Mouse (Mus musculus): Measurements from ENCODE around the gene Gabra4. TPM values are rescaled to one million over a fixed set of nuclear protein-coding genes. Genes with fewer than 3 reads are reported as not detected.

The Gabra4 gene
- 0.35 TPM for polyA plus RNA-seq (2017; shearing (Covaris generic))

DNA sequence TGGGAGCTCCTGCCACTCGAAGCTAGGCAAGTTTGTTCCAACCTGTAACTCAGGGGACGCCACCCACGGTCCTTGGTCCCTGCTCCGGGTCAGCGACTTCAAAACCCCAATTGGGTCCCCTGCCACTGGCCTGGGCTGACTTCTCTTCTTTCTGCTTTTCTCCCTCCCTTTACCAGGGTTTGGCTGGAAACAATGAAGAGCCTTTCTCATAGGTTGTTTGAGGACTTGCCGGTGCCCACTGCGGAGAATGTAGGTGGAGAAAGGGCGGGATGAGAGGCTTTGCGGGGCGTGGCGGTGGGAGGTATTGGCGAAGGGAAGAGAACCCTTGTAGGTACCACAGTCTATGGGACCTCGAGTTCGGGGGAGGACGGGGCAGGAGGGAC is at the start of gene Gabra4:
Gene Gabra4 (minus strand): TSS at position 194 of the 383 bp plus-strand sequence.

DNA sequence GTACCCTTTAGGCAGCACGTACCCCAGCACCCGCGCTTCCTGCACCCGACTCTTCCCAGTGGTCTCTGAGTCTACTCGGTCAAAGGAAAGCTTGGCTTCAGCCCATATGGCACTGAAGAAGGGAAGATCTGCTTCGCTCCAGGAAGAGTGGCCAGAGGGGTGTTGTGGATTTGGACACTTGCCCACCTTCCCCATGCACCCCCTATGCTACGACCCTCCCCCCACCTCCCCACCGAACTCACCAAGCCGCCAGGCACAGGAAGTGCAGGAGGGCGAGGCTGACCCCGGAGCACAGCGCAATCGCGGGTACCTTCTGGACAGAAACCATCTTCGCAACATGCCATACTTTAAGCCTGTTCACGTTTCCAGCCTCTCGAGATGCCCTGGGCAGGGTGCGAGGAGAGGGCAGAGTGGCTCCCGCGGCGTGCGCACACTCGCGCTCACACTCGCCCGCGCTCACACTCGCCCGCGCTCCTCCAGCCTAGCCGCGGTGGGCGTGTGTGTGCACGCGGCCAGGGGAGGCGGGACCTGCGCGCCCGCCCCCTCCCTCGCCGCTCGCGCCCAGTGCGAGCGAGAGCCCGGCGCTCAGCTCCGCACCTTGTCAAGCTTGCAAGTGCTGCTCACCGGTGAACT is 510 bp downstream of the Gabra4 start, which contains the start of gene Gabrb1:
Gene Gabrb1 (plus strand): TSS at position 632 of the 633 bp plus-strand sequence.

DNA sequence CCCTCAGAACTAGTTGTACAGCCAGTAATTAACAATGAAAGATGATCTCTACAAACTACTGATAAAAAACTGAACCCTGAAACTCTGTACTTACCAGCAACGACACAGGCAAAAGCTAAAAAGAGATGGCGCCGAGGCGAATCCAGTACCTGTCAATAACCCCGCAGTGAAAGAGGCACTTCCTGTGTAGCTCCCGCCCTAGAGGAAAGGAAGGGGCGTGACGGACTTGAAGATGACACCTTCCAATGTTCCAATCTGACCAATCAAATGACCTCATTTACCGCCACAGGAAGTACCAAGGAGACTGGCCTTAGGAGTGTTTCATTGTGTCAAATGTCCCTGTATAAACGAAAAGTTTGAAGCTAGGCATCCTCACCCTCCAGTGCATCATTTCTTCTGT is 110.0 kb downstream of the Gabra4 start, which contains the start of gene Cox7b2:
Gene Cox7b2 (minus strand): TSS at position 127 of the 400 bp plus-strand sequence.

Other genes starting within 250 kb of the Gabra4 start
- not detected for gene Cox7b2, start 110.1 kb downstream of the Gabra4 start, polyA plus RNA-seq (2017; shearing (Covaris generic))
- gene Gabrb1, start 195 bp downstream of the Gabra4 start, polyA plus RNA-seq (2017; shearing (Covaris generic)), result 0.02 TPM

Data from effector memory CD4-positive, alpha-beta T cell, adult 5 months (primary cell).